Mouse (Mus musculus): ENCODE measurements at regions not wholly inside any gene's neighbourhood (a gene's known extent, or its start where the extent isn't known, plus 50 kb on each side); places are given as distances from the start of the nearest gene placed in this dataset.

- no peak for DNase-seq (ENCODE audit: low spot score in 2 of 2)
These were observed 221.5 kb downstream of the 4933412E24Rik start for GRCm38 (mm10) chr15:59794871-59795270.

DNA sequence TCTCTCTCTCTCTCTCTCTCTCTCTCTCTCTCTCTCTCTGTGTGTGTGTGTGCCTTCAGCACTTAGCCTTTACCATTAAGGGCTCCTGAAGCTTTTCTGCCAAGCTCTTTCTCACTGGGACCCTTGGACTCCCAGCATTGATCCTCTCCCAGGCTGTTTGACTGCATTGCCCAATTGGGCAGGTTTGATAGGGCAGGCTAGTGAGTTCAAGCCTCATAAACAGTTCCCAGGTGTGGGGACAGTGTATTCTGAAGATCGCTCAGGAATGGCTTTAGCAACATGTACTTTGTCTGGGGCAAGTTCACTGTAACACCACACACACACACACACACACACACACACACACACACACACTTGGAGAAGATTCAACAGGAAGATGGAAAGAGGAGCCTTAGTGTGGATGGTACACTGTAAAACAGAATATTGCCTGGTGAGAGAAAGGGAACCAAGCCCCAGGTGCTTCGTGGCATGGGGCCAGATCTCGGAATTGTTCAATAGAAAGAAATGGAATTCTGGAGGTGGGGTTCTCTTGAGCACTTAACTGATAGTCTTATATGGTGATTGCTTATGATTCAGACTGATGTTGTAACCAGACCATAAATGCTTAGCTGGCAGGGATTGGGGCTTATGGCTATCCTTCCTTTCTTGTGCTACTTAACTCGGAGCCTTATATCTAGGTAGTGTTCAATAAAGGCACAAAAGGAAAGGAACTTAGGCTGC, 229.5 kb downstream of the 4933412E24Rik start:
- no peak for DNase-seq (ENCODE audit: low spot score in 2 of 2)

DNA sequence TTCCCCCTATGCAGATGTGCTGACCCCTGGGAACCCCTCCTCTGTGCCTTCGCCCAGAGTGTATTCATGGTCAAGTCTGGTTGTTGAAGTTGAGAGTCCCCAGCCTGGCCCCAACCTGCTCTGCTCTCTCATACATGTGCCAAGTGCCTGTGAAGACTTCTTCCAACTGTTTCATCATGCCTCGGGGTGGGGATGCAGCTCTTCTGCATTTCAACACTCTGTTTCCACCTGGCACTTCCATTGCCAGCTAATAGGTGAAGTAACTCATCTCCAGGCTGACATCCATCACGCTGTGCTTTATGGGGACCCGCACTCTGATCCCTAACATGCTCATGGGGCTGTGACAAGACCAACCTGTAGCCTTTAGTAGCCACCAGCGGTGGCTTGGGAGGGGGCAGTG, 230.4 kb downstream of the 4933412E24Rik start:
- no peak for DNase-seq (ENCODE audit: low spot score in 2 of 2)

GRCm38 (mm10) chr15:59784556-59784929, 231.9 kb downstream of the 4933412E24Rik start:
- no peak for DNase-seq (ENCODE audit: low spot score in 2 of 2)

DNA sequence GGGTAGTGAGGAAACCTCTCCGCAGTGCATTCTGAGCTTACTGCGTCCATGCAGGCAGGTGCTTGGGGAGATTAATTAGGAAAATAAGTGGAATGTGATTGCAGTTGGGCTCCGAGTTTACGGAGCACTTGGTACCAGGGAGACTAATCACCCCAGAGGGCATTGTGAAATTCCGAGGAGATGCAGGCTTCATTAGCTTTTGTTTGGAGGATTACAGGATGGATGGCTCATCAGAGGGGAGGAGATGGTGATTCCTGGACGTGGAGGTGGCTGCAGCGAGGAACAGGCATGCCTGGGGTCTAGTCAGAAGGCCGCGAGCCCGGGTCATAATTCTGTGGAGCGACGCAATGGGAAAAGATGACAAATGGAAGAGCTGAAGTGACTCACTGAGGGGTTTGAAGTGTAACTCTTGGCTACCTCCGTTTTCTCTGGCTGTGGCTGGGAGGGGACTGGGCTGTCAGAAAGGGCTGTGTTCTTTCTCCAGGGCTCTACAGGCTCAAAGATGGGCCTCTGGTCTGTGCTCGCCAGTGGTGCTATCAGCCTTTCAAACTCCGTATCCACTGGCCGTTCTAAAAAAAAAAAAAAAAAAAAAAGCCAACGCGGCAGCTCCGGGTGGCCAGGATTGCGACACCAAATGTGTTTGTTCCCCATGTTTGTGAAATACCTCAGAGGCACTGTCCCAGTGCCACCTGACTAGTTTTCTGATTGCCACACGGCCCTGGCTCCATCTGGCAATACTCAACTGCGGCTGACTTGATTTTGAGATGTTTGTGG, 232.4 kb downstream of the 4933412E24Rik start:
- no peak for DNase-seq (ENCODE audit: low spot score in 2 of 2)

GRCm38 (mm10) chr15:59783393-59783781, 233.0 kb downstream of the 4933412E24Rik start:
- no peak for DNase-seq (ENCODE audit: low spot score in 2 of 2)

GRCm38 (mm10) chr15:59780506-59780905, 235.9 kb downstream of the 4933412E24Rik start:
- DNase-seq (ENCODE audit: low spot score in 2 of 2): no peak

DNA sequence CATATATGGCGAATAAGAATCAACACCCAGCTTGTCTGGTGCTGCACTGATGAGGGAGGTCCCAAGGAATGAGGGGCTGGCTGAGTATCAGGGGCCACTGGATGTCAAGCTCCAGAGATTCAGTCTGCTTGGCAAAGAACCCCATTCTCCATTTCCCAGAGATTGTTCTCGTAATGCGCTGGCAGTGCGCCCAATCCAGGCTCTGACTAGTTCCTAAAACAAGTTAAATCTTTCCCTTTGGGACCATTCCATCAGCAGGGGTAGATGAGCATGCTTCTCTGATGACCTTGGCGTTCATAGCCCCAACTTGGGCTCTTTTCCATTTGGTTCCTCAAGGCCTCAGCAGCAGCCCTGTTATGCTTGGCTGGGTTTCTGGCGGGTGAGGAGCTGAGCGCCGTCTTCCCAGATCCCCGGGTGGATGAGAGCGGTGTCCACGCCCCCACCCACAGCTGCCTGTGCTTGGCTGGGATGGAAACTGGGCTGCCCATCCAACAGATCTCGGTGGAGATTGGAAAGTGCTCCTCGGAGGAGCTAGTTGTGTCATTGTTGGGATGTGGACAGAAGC, 239.0 kb downstream of the 4933412E24Rik start:
- no peak for DNase-seq (ENCODE audit: low spot score in 2 of 2)

GRCm38 (mm10) chr15:59775781-59776180, 240.6 kb downstream of the 4933412E24Rik start:
- DNase-seq (ENCODE audit: low spot score in 2 of 2): no peak

GRCm38 (mm10) chr15:59773983-59774382, 242.4 kb downstream of the 4933412E24Rik start:
- no peak for DNase-seq (ENCODE audit: low spot score in 2 of 2)

DNA sequence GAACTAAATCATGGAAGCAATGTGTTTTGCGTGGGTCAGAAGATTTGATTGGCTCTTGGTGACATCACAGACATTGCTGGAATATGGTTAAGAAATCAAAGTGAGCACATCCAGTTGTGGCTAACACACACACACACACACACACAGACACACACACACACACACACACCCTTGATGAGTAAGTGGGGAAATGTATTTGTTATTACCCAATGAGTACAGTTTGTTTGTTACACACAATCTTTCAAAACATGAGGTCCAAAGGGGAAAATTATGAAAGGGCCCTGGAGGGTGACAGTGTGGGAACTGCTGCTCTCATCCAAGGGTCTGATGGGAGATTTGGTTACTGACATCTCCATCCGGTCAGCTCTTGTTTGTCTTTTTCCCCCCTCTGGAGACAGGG, 243.8 kb downstream of the 4933412E24Rik start:
- DNase-seq (ENCODE audit: low spot score in 2 of 2): no peak

DNA sequence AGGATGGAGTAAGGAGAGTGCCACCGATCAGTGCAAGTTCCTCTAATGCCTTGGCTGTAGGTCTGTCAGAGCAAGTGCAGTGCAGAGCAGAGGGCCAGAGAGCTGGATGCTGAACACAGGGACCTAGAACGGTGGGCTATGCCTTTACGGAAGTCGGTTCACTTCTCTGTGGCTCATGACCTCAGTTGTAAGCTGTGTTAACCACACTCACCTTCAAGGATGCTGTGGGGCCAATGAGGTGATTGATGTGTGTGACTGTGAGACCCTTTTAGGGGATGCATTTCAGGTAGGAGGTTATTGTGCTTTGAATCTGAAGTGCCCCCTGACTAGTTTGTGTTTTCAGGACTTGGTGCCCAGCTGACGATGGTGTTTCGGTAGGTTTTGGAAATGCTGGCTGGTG, 254.4 kb downstream of the 4933412E24Rik start:
- DNase-seq (ENCODE audit: low spot score in 2 of 2): no peak

DNA sequence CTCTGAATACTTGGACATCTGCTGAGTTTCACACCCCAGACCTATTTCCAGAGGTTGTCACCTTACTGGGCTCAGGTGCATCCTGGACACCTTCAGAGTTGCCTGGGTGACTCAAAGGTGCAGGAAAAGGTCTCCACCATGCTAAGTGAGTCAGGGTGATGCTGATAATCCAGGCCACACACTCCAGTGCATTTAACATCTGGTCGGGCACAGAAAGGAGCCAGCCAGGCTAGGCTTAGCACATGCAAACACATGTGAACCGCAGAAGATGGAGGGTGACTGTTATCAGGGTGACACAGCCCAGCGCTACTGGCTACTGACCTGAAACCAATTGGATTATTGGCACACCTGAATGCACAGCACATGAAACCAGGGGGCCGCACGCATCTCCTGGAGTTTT, 255.9 kb downstream of the 4933412E24Rik start:
- DNase-seq (ENCODE audit: low spot score in 2 of 2): no peak

GRCm38 (mm10) chr15:59759566-59759965, 256.8 kb downstream of the 4933412E24Rik start:
- no peak for DNase-seq (ENCODE audit: low spot score in 2 of 2)

- DNase-seq (ENCODE audit: low spot score in 2 of 2): no peak
These were observed 257.4 kb downstream of the 4933412E24Rik start for GRCm38 (mm10) chr15:59758971-59759370.

- DNase-seq (ENCODE audit: low spot score in 2 of 2): no peak
These were observed 260.3 kb downstream of the 4933412E24Rik start for GRCm38 (mm10) chr15:59756141-59756540.

DNA sequence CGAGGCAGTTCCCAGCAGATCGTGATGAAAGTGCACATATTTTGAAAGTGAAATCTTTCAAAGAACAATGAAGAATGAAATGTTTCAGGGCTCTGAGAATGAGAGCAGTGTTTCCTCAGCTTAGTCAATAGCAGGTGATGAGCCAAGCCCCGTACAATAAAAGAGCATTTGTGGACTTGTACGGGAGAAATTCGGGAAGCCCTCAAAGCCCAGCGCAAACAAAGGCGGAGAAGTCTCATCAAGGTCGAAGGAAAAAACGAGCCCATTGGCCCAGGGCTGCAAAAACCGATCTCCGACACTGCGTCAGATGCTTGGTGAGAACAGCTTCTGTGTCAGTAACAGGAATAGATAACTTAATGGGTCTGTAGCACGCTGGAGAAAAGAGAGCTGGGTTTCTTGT, 261.5 kb downstream of the 4933412E24Rik start:
- DNase-seq (ENCODE audit: low spot score in 2 of 2): peak; percentile 8 to 9

- DNase-seq (ENCODE audit: low spot score in 2 of 2): no peak
These were observed 264.1 kb downstream of the 4933412E24Rik start for GRCm38 (mm10) chr15:59752277-59752676.

GRCm38 (mm10) chr15:59746290-59746689, 270.1 kb downstream of the 4933412E24Rik start:
- DNase-seq (ENCODE audit: low spot score in 2 of 2): no peak

DNA sequence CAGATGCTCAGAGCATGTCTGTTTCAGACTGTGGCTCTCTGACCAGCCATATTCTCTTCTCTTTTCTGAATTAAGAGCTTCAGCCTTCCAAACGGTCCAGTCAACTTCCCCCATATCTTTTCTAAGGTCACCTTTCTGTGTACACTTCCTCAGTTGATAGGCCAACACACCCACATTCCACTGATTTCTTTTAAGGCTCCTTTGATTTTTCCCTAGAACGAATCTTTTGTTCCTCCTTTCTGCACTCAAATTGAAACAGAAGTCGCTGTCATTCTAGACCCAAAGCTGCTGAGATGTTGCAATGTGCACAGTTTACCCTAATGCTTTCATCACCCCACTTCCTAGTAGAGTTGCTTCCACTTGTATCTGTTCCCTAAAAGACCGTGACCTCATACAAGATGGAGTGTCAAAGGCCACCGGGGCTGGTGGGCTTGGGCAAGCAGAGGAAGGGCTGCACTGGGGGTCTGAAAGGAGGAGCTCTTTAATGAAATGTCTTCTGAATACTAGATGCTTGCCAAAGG, 271.9 kb downstream of the 4933412E24Rik start:
- no peak for DNase-seq (ENCODE audit: low spot score in 2 of 2)

DNA sequence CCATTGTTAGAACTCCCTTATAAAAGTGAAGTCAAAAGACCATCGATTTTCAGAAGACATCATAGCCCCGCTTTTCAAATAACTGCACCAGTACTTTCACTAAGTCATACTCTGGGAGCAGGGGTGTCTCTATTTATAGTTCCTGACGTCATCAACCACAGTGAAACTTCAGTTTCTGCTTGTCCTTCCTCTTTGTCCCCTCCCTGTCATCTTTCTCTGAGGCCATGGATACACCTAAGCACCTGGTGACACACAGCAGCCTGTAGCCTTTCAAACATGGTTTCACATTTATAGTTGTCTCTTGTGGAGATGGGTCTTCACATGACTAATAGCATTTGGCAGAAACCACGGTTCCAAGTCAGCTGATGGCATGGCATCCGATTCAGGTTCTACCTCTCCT, 277.2 kb downstream of the 4933412E24Rik start:
- no peak for DNase-seq (ENCODE audit: low spot score in 2 of 2)

GRCm38 (mm10) chr15:59737247-59737646, 279.2 kb downstream of the 4933412E24Rik start:
- no peak for DNase-seq (ENCODE audit: low spot score in 2 of 2)

- no peak for DNase-seq (ENCODE audit: low spot score in 2 of 2)
These were observed 282.0 kb downstream of the 4933412E24Rik start for GRCm38 (mm10) chr15:59734376-59734775.

Measured in right cerebral cortex, adult 2 months (tissue).